Mouse (Mus musculus): Measurements from ENCODE around the gene Pla1a. TPM values are rescaled to one million over a fixed set of nuclear protein-coding genes. Genes with fewer than 3 reads are reported as not detected.

The Pla1a gene
- total and polyA plus RNA-seq, 2 experiments from 2014 or later = 1.0 to 1.7 TPM

DNA sequence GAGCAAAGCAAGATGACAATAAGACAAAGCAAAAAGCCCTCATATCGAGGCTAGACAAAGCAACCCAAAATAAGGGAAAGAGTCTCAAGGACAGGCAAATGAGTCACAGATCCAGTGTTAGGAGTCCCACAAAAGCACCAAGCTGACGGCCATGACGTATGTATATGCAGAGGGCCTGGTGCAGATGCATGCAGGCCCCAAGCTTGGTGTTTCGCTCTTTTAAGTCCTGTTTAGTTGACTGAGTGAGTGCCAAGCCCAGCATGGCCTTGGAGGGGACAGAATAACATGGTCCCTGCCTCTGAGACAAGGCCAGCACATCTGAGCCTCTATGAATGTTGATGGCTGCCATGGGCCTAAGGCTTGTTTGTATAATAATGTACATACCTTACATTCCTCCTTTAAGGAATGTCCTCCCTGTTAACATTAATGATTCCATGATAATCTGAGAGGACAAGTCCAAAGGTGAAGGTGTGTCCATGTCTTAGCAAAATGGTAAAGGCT is 1.4 kb upstream of the Pla1a start:
- no peak for ATAC-seq
- WGBS = 90% methylated on average over 4 of the region's 4 CpGs
- Histone ChIP-seq H3K9me3 (ENCODE audit: low read length) (no peaks in the 10 kb centered on the region), H3K4me2 (ENCODE audit: low read depth, low read length) (no peak overlapping the region), H3K36me3 (ENCODE audit: insufficient read depth, low read length) (no peaks in the 10 kb centered on the region), H3K27me3 (ENCODE audit: insufficient read depth, low read length) (no peaks in the 10 kb centered on the region), H3K4me1 (ENCODE audit: insufficient read depth, low read length) (no peaks in the 10 kb centered on the region), H3K27ac (no peak overlapping the region), H3K4me3 (ENCODE audit: low read length) (no peak overlapping the region), H3K9ac (replicated peaks; ENCODE audit: low read length) (no peak overlapping the region)
- no peak for DNase-seq (ENCODE audit: low spot score)
- no peak for TF ChIP-seq CTCF (IDR thresholded peaks at IDR 0.05; ENCODE audit: low read depth)

- Histone ChIP-seq H3K27me3 (ENCODE audit: insufficient read depth, low read length) (no peaks in the 10 kb centered on the region), H3K9ac (replicated peaks; ENCODE audit: low read length) (no peak overlapping the region), H3K4me2 (ENCODE audit: low read depth, low read length) (no peak overlapping the region), H3K4me1 (ENCODE audit: insufficient read depth, low read length) (no peaks in the 10 kb centered on the region), H3K9me3 (ENCODE audit: low read length) (no peaks in the 10 kb centered on the region), H3K27ac (no peak overlapping the region), H3K36me3 (ENCODE audit: insufficient read depth, low read length) (no peaks in the 10 kb centered on the region), H3K4me3 (ENCODE audit: low read length) (no peak overlapping the region)
- 84% methylated on average over 8 of the region's 8 CpGs for whole genome bisulfite sequencing
- no peak for TF ChIP-seq CTCF (IDR thresholded peaks at IDR 0.05; ENCODE audit: low read depth)
- no peak for DNase-seq (ENCODE audit: low spot score)
- ATAC-seq = no peak
These were observed 569 bp upstream of the Pla1a start for GRCm38 (mm10) chr16:38433514-38433913.

- H3K36me3 ChIP-seq (ENCODE audit: insufficient read depth, low read length) = no peaks in the 10 kb centered on the region
- H3K4me2 ChIP-seq (ENCODE audit: low read depth, low read length) = no peak overlapping the region
- no peaks in the 10 kb centered on the region for H3K9me3 ChIP-seq (ENCODE audit: low read length)
- 45% methylated on average over 13 of the region's 13 CpGs for whole genome bisulfite sequencing
- H3K27ac ChIP-seq = no peak overlapping the region
- TF ChIP-seq CTCF (IDR thresholded peaks at IDR 0.05; ENCODE audit: low read depth) = no peak
- ATAC-seq = no peak
- H3K4me3 ChIP-seq (ENCODE audit: low read length) = no peak overlapping the region
- H3K27me3 ChIP-seq (ENCODE audit: insufficient read depth, low read length) = no peaks in the 10 kb centered on the region
- H3K4me1 ChIP-seq (ENCODE audit: insufficient read depth, low read length) = no peaks in the 10 kb centered on the region
- no peak for DNase-seq (ENCODE audit: low spot score)
- H3K9ac ChIP-seq (replicated peaks; ENCODE audit: low read length) = no peak overlapping the region
These were observed 1.3 kb downstream of the Pla1a start for GRCm38 (mm10) chr16:38431446-38432185.

DNA sequence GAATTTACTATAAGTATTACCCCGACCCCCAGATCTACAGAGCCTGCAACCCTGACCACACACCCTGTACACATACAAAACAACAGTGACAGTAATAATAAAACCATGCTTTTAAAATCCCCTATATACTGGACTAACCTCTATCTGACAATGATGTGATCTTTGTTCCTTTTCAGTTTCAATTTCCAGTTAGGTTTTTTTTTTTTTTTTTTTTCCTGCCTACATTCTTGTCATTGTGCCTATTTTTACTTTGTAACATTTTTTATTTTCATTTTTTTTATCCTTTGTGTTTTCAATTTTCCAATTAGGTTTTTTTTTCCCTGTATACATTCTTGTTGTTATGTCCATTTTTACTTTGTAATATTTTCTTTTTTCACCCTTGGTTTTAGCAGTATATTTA is 7.1 kb downstream of the Pla1a start:
- H3K27ac ChIP-seq = no peak overlapping the region
- DNase-seq (ENCODE audit: low spot score) (no peak), ATAC-seq (no peak)
- H3K4me1 ChIP-seq (ENCODE audit: insufficient read depth, low read length) = no peaks in the 10 kb centered on the region
- WGBS = 74% methylated on average over 1 of the region's 1 CpGs
- H3K4me3 ChIP-seq (ENCODE audit: low read length) = no peak overlapping the region
- no peak for TF ChIP-seq CTCF (IDR thresholded peaks at IDR 0.05; ENCODE audit: low read depth)
- no peak overlapping the region for H3K9ac ChIP-seq (replicated peaks; ENCODE audit: low read length)
- no peaks in the 10 kb centered on the region for H3K36me3 ChIP-seq (ENCODE audit: insufficient read depth, low read length)
- no peaks in the 10 kb centered on the region for H3K9me3 ChIP-seq (ENCODE audit: low read length)
- H3K27me3 ChIP-seq (ENCODE audit: insufficient read depth, low read length) = no peaks in the 10 kb centered on the region
- no peak overlapping the region for H3K4me2 ChIP-seq (ENCODE audit: low read depth, low read length)

DNA sequence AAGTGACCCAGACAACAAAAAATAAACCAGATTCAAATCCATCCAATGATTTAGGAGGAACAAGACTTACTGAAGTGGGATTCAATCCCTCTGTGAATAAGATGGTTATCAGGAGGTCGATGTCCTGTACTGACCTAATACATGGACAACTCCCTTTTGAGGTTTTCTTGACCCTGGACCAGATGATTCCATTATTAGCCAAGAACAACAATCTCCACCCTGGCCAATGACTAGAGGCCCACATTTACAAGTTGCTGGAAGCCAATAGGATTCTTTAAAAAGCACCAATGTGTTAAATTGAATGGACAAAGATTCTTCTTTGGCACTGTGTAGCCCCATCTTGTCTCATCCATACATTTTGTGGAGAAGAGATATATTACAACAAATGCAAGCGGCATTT is 7.6 kb downstream of the Pla1a start:
- no peak for TF ChIP-seq CTCF (IDR thresholded peaks at IDR 0.05; ENCODE audit: low read depth)
- no peaks in the 10 kb centered on the region for H3K9me3 ChIP-seq (ENCODE audit: low read length)
- H3K4me3 ChIP-seq (ENCODE audit: low read length) = no peak overlapping the region
- no peak for ATAC-seq
- WGBS = 85% methylated on average over 2 of the region's 2 CpGs
- no peaks in the 10 kb centered on the region for H3K4me1 ChIP-seq (ENCODE audit: insufficient read depth, low read length)
- no peak for DNase-seq (ENCODE audit: low spot score)
- H3K27ac ChIP-seq = no peak overlapping the region
- no peak overlapping the region for H3K4me2 ChIP-seq (ENCODE audit: low read depth, low read length)
- H3K9ac ChIP-seq (replicated peaks; ENCODE audit: low read length) = no peak overlapping the region
- H3K36me3 ChIP-seq (ENCODE audit: insufficient read depth, low read length) = no peaks in the 10 kb centered on the region
- no peaks in the 10 kb centered on the region for H3K27me3 ChIP-seq (ENCODE audit: insufficient read depth, low read length)

DNA sequence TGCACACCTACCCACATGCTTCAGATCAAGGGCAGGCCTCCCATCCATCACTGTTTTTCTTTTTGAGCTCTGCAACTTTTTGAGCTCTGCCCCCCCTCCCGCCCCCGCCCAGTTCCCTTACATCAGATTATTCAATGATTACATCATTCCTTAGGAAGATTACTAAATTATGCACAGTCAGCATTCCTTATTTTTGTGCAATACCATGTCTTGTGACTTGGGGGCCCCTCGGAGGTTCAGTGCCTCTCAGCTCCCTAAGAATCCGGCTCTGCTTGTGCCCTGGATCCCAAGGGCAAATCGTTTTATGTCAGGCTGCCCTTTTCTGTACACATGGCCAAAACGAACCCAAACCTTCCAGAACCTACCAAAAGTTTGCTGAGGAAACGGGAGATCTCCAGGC is 18.0 kb downstream of the Pla1a start:
- no peak for TF ChIP-seq CTCF (IDR thresholded peaks at IDR 0.05; ENCODE audit: low read depth)
- no peak overlapping the region for H3K27ac ChIP-seq
- H3K36me3 ChIP-seq (ENCODE audit: insufficient read depth, low read length) = no peaks in the 10 kb centered on the region
- DNase-seq (ENCODE audit: low spot score) (no peak), ATAC-seq (no peak)
- no peak overlapping the region for H3K4me3 ChIP-seq (ENCODE audit: low read length)
- no peak overlapping the region for H3K4me2 ChIP-seq (ENCODE audit: low read depth, low read length)
- 88% methylated on average over 7 of the region's 7 CpGs for WGBS
- no peaks in the 10 kb centered on the region for H3K27me3 ChIP-seq (ENCODE audit: insufficient read depth, low read length)
- no peak overlapping the region for H3K9ac ChIP-seq (replicated peaks; ENCODE audit: low read length)
- no peaks in the 10 kb centered on the region for H3K9me3 ChIP-seq (ENCODE audit: low read length)
- no peaks in the 10 kb centered on the region for H3K4me1 ChIP-seq (ENCODE audit: insufficient read depth, low read length)

- Histone ChIP-seq H3K27me3 (ENCODE audit: insufficient read depth, low read length) (no peaks in the 10 kb centered on the region), H3K9me3 (ENCODE audit: low read length) (no peaks in the 10 kb centered on the region), H3K4me1 (ENCODE audit: insufficient read depth, low read length) (no peaks in the 10 kb centered on the region), H3K4me2 (ENCODE audit: low read depth, low read length) (no peak overlapping the region), H3K9ac (replicated peaks; ENCODE audit: low read length) (no peak overlapping the region), H3K27ac (no peak overlapping the region), H3K4me3 (ENCODE audit: low read length) (no peak overlapping the region), H3K36me3 (ENCODE audit: insufficient read depth, low read length) (no peaks in the 10 kb centered on the region)
- 92% methylated on average over 8 of the region's 8 CpGs for WGBS
- no peak for TF ChIP-seq CTCF (IDR thresholded peaks at IDR 0.05; ENCODE audit: low read depth)
- no peak for ATAC-seq
- DNase-seq (ENCODE audit: low spot score) = no peak
These were observed 24.5 kb downstream of the Pla1a start for GRCm38 (mm10) chr16:38408416-38408815.
